Mouse (Mus musculus) ES-Bruce4 (cell line): ENCODE measurements around the gene Leo1. TPM values are rescaled to one million over a fixed set of nuclear protein-coding genes. Genes with fewer than 3 reads are reported as not detected.

ENCODE experiments used
- H3K27ac ChIP-seq: 2 replicates; pipeline ENCODE4 v1.5.1; 2012; ENCODE audit warnings: low read length, inconsistent platforms; ENCODE audit not compliant: insufficient read depth
- H3K27me3 ChIP-seq: 2 replicates; pipeline ENCODE4 v1.6.1; 2012; ENCODE audit warnings: mild to moderate bottlenecking, low read length, inconsistent platforms; ENCODE audit not compliant: control insufficient read depth, poor library complexity, insufficient read depth, severe bottlenecking
- H3K36me3 ChIP-seq: 2 replicates; pipeline ENCODE4 v1.6.1; 2012; ENCODE audit warnings: inconsistent platforms, mild to moderate bottlenecking, low read length, moderate library complexity; ENCODE audit not compliant: control insufficient read depth, poor library complexity, insufficient read depth, severe bottlenecking
- H3K4me1 ChIP-seq: one replicate; pipeline ENCODE4 v1.8.1; 2011; ENCODE audit warnings: low read length; ENCODE audit not compliant: control insufficient read depth, insufficient read depth
- H3K4me3 ChIP-seq: 2 replicates; pipeline ENCODE4 v1.5.1; 2011; ENCODE audit warnings: low read depth, mild to moderate bottlenecking, low read length
- H3K9ac ChIP-seq: 2 replicates; pipeline ENCODE4 v1.6.1; 2012; ENCODE audit warnings: low read depth, mild to moderate bottlenecking, inconsistent platforms; ENCODE audit not compliant: poor library complexity, severe bottlenecking
- H3K9me3 ChIP-seq: replicated peaks from 2 replicates; pipeline ENCODE4 v1.6.1; 2012; ENCODE audit warnings: mild to moderate bottlenecking, low read length, inconsistent platforms; ENCODE audit not compliant: control insufficient read depth, poor library complexity, insufficient read depth, severe bottlenecking
- CTCF ChIP-seq: IDR thresholded peaks from one replicate; pipeline ENCODE4 v1.8.1; 2011; ENCODE audit warnings: low read depth, low read length
- EP300 ChIP-seq: IDR thresholded peaks from 2 replicates; pipeline ENCODE4 v1.6.1; 2011; ENCODE audit warnings: low read depth, low read length; ENCODE audit not compliant: insufficient read depth
- POLR2A ChIP-seq: IDR thresholded peaks from one replicate; pipeline ENCODE4 v1.8.1; 2011; ENCODE audit warnings: low read length; ENCODE audit not compliant: insufficient read depth
- polyA plus RNA-seq: library from polyadenylated mRNA; stranded (reverse); fragments of >200 nt; gene quantifications from 2 replicates; pipeline ENCODE4 v1.2.4, GENCODE M21; 2011; ENCODE audit warnings: low read depth; ENCODE audit not compliant: missing spikeins, insufficient read depth, insufficient read length

Leo1 gene
- polyA plus RNA-seq, 1 experiment = 57.7 TPM

DNA sequence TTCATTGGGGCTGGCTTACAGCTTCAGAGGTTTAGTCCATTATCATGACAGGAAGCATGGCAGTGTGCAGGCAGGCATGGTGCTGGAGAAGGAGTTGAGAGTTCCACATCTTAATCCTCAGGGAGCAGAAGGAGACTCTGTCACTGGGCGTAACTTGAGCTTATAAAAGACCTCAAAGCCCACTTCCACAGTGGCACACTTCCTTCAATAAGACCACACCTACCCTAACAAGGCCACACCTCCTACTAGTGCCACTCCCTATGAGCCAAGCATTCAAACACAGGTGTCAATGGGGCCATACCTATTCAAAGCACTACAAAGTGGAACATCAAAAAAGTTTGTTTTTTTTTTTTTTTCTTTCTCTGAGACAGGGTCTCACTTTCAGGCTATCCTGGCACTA lies 11.7 kb upstream of the Leo1 start:
- H3K9me3 ChIP-seq = no peaks in the 10 kb centered on the region
- H3K4me3 ChIP-seq = no peak overlapping the region
- no peak overlapping the region for H3K9ac ChIP-seq
- H3K4me1 ChIP-seq = peaks cover 8% of the 10 kb centered on the region
- H3K27ac ChIP-seq = no peak overlapping the region
- no peak for TF ChIP-seq POLR2A
- TF ChIP-seq CTCF = no peak
- TF ChIP-seq EP300 = no peak
- H3K36me3 ChIP-seq = no peaks in the 10 kb centered on the region
- no peaks in the 10 kb centered on the region for H3K27me3 ChIP-seq

DNA sequence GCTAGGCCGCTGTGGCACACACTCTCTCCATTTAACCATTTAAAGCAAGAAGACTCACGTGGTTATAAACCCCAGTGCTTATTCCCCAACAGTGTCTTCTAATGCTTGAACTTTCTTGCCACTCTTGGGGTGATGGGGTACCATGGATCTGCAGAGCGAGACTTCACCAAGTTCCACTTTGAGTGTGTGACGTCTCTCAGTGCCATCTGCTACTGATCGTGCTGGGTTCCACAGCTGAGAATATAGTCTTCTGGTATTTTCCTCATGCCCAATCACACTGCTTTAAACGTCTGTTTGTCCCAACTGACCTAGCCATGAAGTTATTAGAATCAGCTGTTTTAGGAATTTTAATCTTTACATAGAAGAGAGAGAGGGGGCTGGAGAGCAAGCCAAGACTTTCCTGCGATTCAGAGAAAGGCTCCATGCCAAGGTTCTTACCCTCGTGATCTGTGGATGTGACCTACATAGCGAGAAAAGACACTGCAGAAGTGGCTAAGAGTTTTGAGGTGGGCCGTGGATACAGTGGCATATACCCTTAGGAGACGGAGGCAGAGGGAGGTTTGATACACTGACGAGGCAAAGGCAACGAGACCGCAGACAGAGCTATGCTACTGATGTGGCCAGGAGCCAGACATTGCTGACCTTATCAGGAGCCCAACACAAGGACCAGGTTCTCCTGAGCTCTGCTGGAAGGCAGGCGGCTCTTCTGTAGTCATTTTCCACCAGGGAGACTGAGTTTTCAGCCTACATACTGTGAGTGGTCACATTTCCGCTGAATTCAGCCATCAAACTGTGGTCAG lies 10.3 kb upstream of the Leo1 start:
- Histone ChIP-seq H3K4me3 (no peak overlapping the region), H3K36me3 (no peaks in the 10 kb centered on the region), H3K4me1 (peaks cover 4% of the 10 kb centered on the region), H3K27me3 (no peaks in the 10 kb centered on the region), H3K9ac (no peak overlapping the region), H3K9me3 (no peaks in the 10 kb centered on the region), H3K27ac (no peak overlapping the region)
- TF ChIP-seq EP300 = no peak
- TF ChIP-seq POLR2A = no peak
- TF ChIP-seq CTCF = no peak

- Histone ChIP-seq H3K27me3 (no peaks in the 10 kb centered on the region), H3K9ac (no peak overlapping the region), H3K4me1 (peaks cover 4% of the 10 kb centered on the region), H3K9me3 (no peaks in the 10 kb centered on the region), H3K36me3 (no peaks in the 10 kb centered on the region), H3K27ac (peak overlapping the region; percentile 72), H3K4me3 (no peak overlapping the region)
- TF ChIP-seq EP300 = no peak
- TF ChIP-seq CTCF = no peak
- no peak for TF ChIP-seq POLR2A
Measured at GRCm38 (mm10) chr9:75432694-75433093, 8.6 kb upstream of the Leo1 start.

- H3K9ac ChIP-seq = no peak overlapping the region
- no peak for TF ChIP-seq CTCF
- TF ChIP-seq EP300 = no peak
- TF ChIP-seq POLR2A = no peak
- no peaks in the 10 kb centered on the region for H3K36me3 ChIP-seq
- H3K4me1 ChIP-seq = peaks cover 4% of the 10 kb centered on the region
- no peaks in the 10 kb centered on the region for H3K27me3 ChIP-seq
- no peak overlapping the region for H3K4me3 ChIP-seq
- peak overlapping the region; percentile 65 for H3K27ac ChIP-seq
- H3K9me3 ChIP-seq = no peaks in the 10 kb centered on the region
Measured at GRCm38 (mm10) chr9:75434172-75434793, 7.0 kb upstream of the Leo1 start.

DNA sequence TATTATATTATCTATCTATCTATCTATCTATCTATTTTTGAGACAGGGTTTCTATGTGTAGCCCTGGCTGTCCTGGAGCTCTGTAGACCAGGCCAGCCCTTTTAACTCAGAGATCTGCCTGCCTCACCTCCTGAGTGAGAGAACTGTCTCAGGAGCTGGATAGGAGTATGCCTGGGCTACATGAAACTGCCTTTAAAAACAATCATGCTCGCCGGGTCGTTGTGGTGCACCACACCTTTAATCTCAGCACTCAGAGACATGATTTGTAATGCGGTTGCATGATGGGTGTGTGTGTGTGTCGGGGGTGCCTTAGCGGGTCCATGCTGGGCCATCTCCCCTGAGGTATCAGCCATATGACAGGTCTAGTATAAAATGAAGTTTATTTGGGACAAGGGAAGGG lies 6.5 kb upstream of the Leo1 start:
- Histone ChIP-seq H3K4me3 (no peak overlapping the region; the same call in 1 of the 2 replicates), H3K27ac (peak overlapping the region; percentile 94)

GRCm38 (mm10) chr9:75435291-75435690 lies 6.0 kb upstream of the Leo1 start:
- Histone ChIP-seq H3K9me3 (no peaks in the 10 kb centered on the region), H3K4me1 (peaks cover 4% of the 10 kb centered on the region), H3K36me3 (no peaks in the 10 kb centered on the region), H3K27ac (peak overlapping the region; percentile 94), H3K27me3 (no peaks in the 10 kb centered on the region), H3K9ac (peak overlapping the region; percentile 41), H3K4me3 (peak overlapping the region; percentile 56; the same call in 1 of the 2 replicates)
- TF ChIP-seq POLR2A = no peak
- no peak for TF ChIP-seq EP300
- TF ChIP-seq CTCF = no peak

More for the DNA sequence above, 6.5 kb upstream of the Leo1 start:
- H3K27me3 ChIP-seq = no peaks in the 10 kb centered on the region
- H3K36me3 ChIP-seq = no peaks in the 10 kb centered on the region
- TF ChIP-seq POLR2A = no peak
- no peak for TF ChIP-seq EP300
- no peak for TF ChIP-seq CTCF
- no peak overlapping the region for H3K9ac ChIP-seq
- no peaks in the 10 kb centered on the region for H3K9me3 ChIP-seq
- H3K4me1 ChIP-seq = peaks cover 4% of the 10 kb centered on the region
